Mouse (Mus musculus) midbrain, embryonic 10.5 days (tissue): ENCODE results near the gene Map2k7. TPM values are rescaled to one million over a fixed set of nuclear protein-coding genes. Genes with fewer than 3 reads are reported as not detected.

Experiments
- DNase-seq: peaks from one replicate; pipeline ENCODE4 v3.0.0-alpha.2; 2017; ENCODE audit warnings: low spot score
- H3K27ac ChIP-seq: fragments of 300-500 bp; sonication (generic); replicated peaks from 2 replicates; pipeline ENCODE4 v1.5.1; 2016; ENCODE audit warnings: mild to moderate bottlenecking
- H3K27me3 ChIP-seq: fragments of 300-500 bp; sonication (generic); 2 replicates; pipeline ENCODE4 v1.6.1; 2016; ENCODE audit warnings: low read depth, mild to moderate bottlenecking; ENCODE audit not compliant: poor library complexity, severe bottlenecking
- H3K36me3 ChIP-seq: fragments of 300-500 bp; sonication (generic); 2 replicates; pipeline ENCODE4 v1.6.1; 2016; ENCODE audit warnings: mild to moderate bottlenecking, moderate library complexity
- H3K4me1 ChIP-seq: fragments of 300-500 bp; sonication (generic); 2 replicates; pipeline ENCODE4 v1.6.1; 2016
- H3K4me3 ChIP-seq: fragments of 300-500 bp; sonication (generic); 2 replicates; pipeline ENCODE4 v1.5.1; 2016; ENCODE audit warnings: mild to moderate bottlenecking, moderate library complexity
- H3K9me3 ChIP-seq: fragments of 300-500 bp; sonication (generic); replicated peaks from 2 replicates; pipeline ENCODE4 v1.6.1; 2016; ENCODE audit warnings: mild to moderate bottlenecking
- WGBS: fragments of 180-500 bp; shearing (Covaris S2); methylation state at CpG from one replicate; pipeline ENCODE4 v1.1.7; 2016; 5-methylcytosine and 5-hydroxymethylcytosine counted together
- polyA plus RNA-seq: library from polyadenylated mRNA; unstranded; fragments of >200 nt; fragmentation: Nextera tagmentation; extraction: Ambion mirVana; gene quantifications from 2 replicates; pipeline ENCODE4 v1.2.1, GENCODE M21; 2016

Map2k7 gene
- polyA plus RNA-seq, 1 experiment from 2014 or later = 31.5 TPM

DNA sequence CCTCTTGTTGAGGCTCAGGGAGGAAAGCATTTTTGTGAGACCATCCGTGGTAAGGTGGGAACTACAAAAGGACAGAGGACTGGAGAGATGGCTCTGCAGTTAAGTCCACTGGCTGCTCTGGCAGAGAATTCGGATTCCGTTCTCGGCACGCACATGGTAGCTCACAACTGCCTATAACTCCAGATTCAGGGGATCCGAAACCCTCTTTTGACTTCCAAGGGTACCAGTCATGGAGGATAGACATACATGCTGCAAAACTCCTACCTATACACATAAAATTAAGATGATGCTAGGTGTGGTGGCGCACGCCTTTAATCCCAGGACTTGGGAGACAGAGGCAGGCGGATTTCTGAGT is 37.5 kb downstream of the Map2k7 start:
- Histone ChIP-seq H3K4me1 (peaks cover 12% of the 10 kb centered on the region), H3K36me3 (peaks cover 31% of the 10 kb centered on the region), H3K4me3 (peak overlapping the region; percentile 91), H3K27ac (peak overlapping the region; percentile 91), H3K9me3 (no peaks in the 10 kb centered on the region), H3K27me3 (no peaks in the 10 kb centered on the region)
- DNase-seq = no peak
- 35% methylated on average over 9 of the region's 9 CpGs for WGBS

DNA sequence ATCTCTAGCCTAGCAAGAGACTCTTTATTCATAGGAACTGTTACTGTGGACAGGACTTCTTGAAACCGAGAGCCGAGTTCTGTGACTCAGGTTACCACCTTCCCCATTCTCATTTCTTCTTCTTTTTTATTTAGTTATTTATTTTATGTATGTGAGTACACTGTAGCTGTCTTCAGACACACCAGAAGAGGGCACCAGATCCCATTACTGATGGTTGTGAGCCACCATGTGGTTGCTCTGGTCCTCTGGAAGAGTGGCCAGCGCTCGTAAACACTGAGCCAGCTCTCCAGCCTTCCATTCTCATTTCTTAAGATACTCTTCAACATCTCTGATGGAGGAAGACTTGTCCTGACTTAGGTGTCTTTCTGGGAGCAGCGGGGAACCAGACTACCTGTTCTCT is 54.2 kb downstream of the Map2k7 start:
- Histone ChIP-seq H3K36me3 (peaks cover 100% of the 10 kb centered on the region), H3K4me3 (no peak overlapping the region)

More for the DNA sequence above, 54.2 kb downstream of the Map2k7 start:
- Histone ChIP-seq H3K27me3 (no peaks in the 10 kb centered on the region), H3K4me1 (no peaks in the 10 kb centered on the region), H3K27ac (no peak overlapping the region), H3K9me3 (no peaks in the 10 kb centered on the region)
- DNase-seq = no peak
- WGBS = 92% methylated on average over 5 of the region's 5 CpGs

Other genes with a start within 250 kb of the Map2k7 start
- gene Cd209f, start 132.9 kb upstream of the Map2k7 start, polyA plus RNA-seq = not detected in 2 replicates
- gene Cd209g, start 104.6 kb upstream of the Map2k7 start, polyA plus RNA-seq = not detected in 2 replicates
- 24.9 and 38.1 TPM in 2 replicates for gene Evi5l, start 72.2 kb upstream of the Map2k7 start, polyA plus RNA-seq
- 10.8 and 18.6 TPM in 2 replicates for gene Prr36, start 21.3 kb upstream of the Map2k7 start, polyA plus RNA-seq
- gene Lrrc8e, start 11.9 kb upstream of the Map2k7 start, polyA plus RNA-seq = 0.19 TPM in 2 replicates
- gene Gm49320, start 125 bp downstream of the Map2k7 start, polyA plus RNA-seq = 0.43 and 1.3 TPM in 2 replicates
- gene Tgfbr3l, start 9.5 kb downstream of the Map2k7 start, polyA plus RNA-seq = 2.6 and 3.6 TPM in 2 replicates
- 65.2 and 68.0 TPM in 2 replicates for gene Snapc2, start 14.3 kb downstream of the Map2k7 start, polyA plus RNA-seq
- gene Ctxn1, start 20.5 kb downstream of the Map2k7 start, polyA plus RNA-seq = 122 and 148 TPM in 2 replicates
- 61.9 and 66.9 TPM in 2 replicates for gene Timm44, start 37.2 kb downstream of the Map2k7 start, polyA plus RNA-seq
- gene Ccl25, start 86.5 kb downstream of the Map2k7 start, polyA plus RNA-seq = 23.2 and 24.5 TPM in 2 replicates
- gene Elavl1, start 86.7 kb downstream of the Map2k7 start, polyA plus RNA-seq = 339 and 364 TPM in 2 replicates